Mouse (Mus musculus) forebrain, embryonic 10.5 days (tissue): ENCODE measurements around the gene Mtmr2. TPM values are rescaled to one million over a fixed set of nuclear protein-coding genes. Genes with fewer than 3 reads are reported as not detected.
"Not testable (repeated sequence)": the region's sequence is repeated elsewhere in the genome, so short reads cannot be mapped to it uniquely, and the experiment has no call there.

ENCODE experiments used
- DNase-seq: peaks from one replicate; pipeline ENCODE4 v3.0.0-alpha.2; 2017; ENCODE audit warnings: low spot score; ENCODE audit errors: extremely low spot score
- H3K27ac ChIP-seq: fragments of 300-500 bp; sonication (generic); 2 replicates; pipeline ENCODE4 v1.5.1; 2016; ENCODE audit warnings: mild to moderate bottlenecking
- H3K27me3 ChIP-seq: fragments of 300-500 bp; sonication (generic); 2 replicates; pipeline ENCODE4 v1.6.1; 2016; ENCODE audit warnings: mild to moderate bottlenecking; ENCODE audit not compliant: poor library complexity, severe bottlenecking
- H3K36me3 ChIP-seq: fragments of 300-500 bp; sonication (generic); replicated peaks from 2 replicates; pipeline ENCODE4 v1.6.1; 2016; ENCODE audit warnings: mild to moderate bottlenecking, moderate library complexity
- H3K4me1 ChIP-seq: fragments of 300-500 bp; sonication (generic); 2 replicates; pipeline ENCODE4 v1.6.1; 2016
- H3K4me3 ChIP-seq: fragments of 300-500 bp; sonication (generic); 2 replicates; pipeline ENCODE4 v1.5.1; 2016; ENCODE audit warnings: mild to moderate bottlenecking, moderate library complexity
- H3K9me3 ChIP-seq: fragments of 300-500 bp; sonication (generic); 2 replicates; pipeline ENCODE4 v1.6.1; 2016; ENCODE audit warnings: mild to moderate bottlenecking, moderate library complexity
- WGBS: fragments of 180-500 bp; shearing (Covaris S2); methylation state at CpG from one replicate; pipeline ENCODE4 v1.1.7; 2016; 5-methylcytosine and 5-hydroxymethylcytosine counted together
- polyA plus RNA-seq: library from polyadenylated mRNA; unstranded; fragments of >200 nt; fragmentation: Nextera tagmentation; extraction: Ambion mirVana; gene quantifications from 2 replicates; pipeline ENCODE4 v1.2.1, GENCODE M21; 2016

Gene Mtmr2
- polyA plus RNA-seq, 1 experiment from 2014 or later = 77.7 TPM

- Histone ChIP-seq H3K9me3 (peaks cover 12% of the 10 kb centered on the region), H3K27me3 (no peaks in the 10 kb centered on the region), H3K4me3 (no peak overlapping the region), H3K27ac (no peak overlapping the region), H3K36me3 (peaks cover 16% of the 10 kb centered on the region), H3K4me1 (peaks cover 19% of the 10 kb centered on the region)
- DNase-seq = no peak
- WGBS = 95% methylated on average over 4 of the region's 4 CpGs
Measured at GRCm38 (mm10) chr9:13752543-13752942, 4.3 kb downstream of the Mtmr2 start.

- Histone ChIP-seq H3K4me3 (no peak overlapping the region), H3K9me3 (peaks cover 8% of the 10 kb centered on the region; the same call in 1 of the 2 replicates), H3K4me1 (no peaks in the 10 kb centered on the region), H3K36me3 (peaks cover 17% of the 10 kb centered on the region), H3K27me3 (no peaks in the 10 kb centered on the region), H3K27ac (no peak overlapping the region)
- WGBS = 92% methylated on average over 3 of the region's 3 CpGs
- no peak for DNase-seq
Measured at GRCm38 (mm10) chr9:13760430-13760829, 12.2 kb downstream of the Mtmr2 start.

GRCm38 (mm10) chr9:13765624-13766023 is 17.4 kb downstream of the Mtmr2 start:
- H3K4me3 ChIP-seq = no peak overlapping the region
- H3K9me3 ChIP-seq = no peaks in the 10 kb centered on the region

GRCm38 (mm10) chr9:13766570-13766969 is 18.4 kb downstream of the Mtmr2 start:
- no peaks in the 10 kb centered on the region for H3K4me1 ChIP-seq
- H3K27ac ChIP-seq = no peak overlapping the region
- H3K9me3 ChIP-seq = no peaks in the 10 kb centered on the region
- H3K27me3 ChIP-seq = no peaks in the 10 kb centered on the region
- peaks cover 2% of the 10 kb centered on the region; the same call in 1 of the 2 replicates for H3K36me3 ChIP-seq
- no peak overlapping the region for H3K4me3 ChIP-seq
- DNase-seq = no peak
- 95% methylated on average over 7 of the region's 7 CpGs for WGBS

More at GRCm38 (mm10) chr9:13765624-13766023, 17.4 kb downstream of the Mtmr2 start:
- no peak for DNase-seq
- no peaks in the 10 kb centered on the region for H3K27me3 ChIP-seq
- H3K4me1 ChIP-seq = no peaks in the 10 kb centered on the region
- no peak overlapping the region for H3K27ac ChIP-seq
- 96% methylated on average over 2 of the region's 2 CpGs for whole genome bisulfite sequencing
- H3K36me3 ChIP-seq = peaks cover 2% of the 10 kb centered on the region; the same call in 1 of the 2 replicates

- Histone ChIP-seq H3K36me3 (peaks cover 5% of the 10 kb centered on the region; the same call in 1 of the 2 replicates), H3K27ac (no peak overlapping the region), H3K4me1 (no peaks in the 10 kb centered on the region), H3K4me3 (no peak overlapping the region), H3K27me3 (no peaks in the 10 kb centered on the region), H3K9me3 (no peaks in the 10 kb centered on the region)
- WGBS = 88% methylated on average over 1 of the region's 1 CpGs
- no peak for DNase-seq
Measured at GRCm38 (mm10) chr9:13774732-13775131, 26.5 kb downstream of the Mtmr2 start.

GRCm38 (mm10) chr9:13781985-13782384 is 33.8 kb downstream of the Mtmr2 start:
- Histone ChIP-seq H3K36me3 (peaks cover 45% of the 10 kb centered on the region), H3K27ac (no peak overlapping the region), H3K27me3 (no peaks in the 10 kb centered on the region), H3K4me1 (no peaks in the 10 kb centered on the region), H3K4me3 (no peak overlapping the region), H3K9me3 (no peaks in the 10 kb centered on the region)
- 91% methylated on average over 1 of the region's 1 CpGs for WGBS
- DNase-seq = no peak

- DNase-seq = not testable (repeated sequence)
Measured at GRCm38 (mm10) chr9:13790864-13791263, 42.7 kb downstream of the Mtmr2 start.

GRCm38 (mm10) chr9:13794302-13794701 is 46.1 kb downstream of the Mtmr2 start:
- no peaks in the 10 kb centered on the region for H3K9me3 ChIP-seq
- no peak for DNase-seq
- WGBS = 69% methylated on average over 1 of the region's 1 CpGs
- no peak overlapping the region for H3K27ac ChIP-seq
- no peak overlapping the region for H3K4me3 ChIP-seq
- H3K27me3 ChIP-seq = no peaks in the 10 kb centered on the region
- H3K4me1 ChIP-seq = no peaks in the 10 kb centered on the region
- peaks cover 79% of the 10 kb centered on the region for H3K36me3 ChIP-seq

More at GRCm38 (mm10) chr9:13790864-13791263, 42.7 kb downstream of the Mtmr2 start:
- not testable (repeated sequence) for H3K27me3 ChIP-seq, H3K9me3 ChIP-seq, H3K4me1 ChIP-seq, H3K4me3 ChIP-seq, H3K27ac ChIP-seq
- peaks cover 80% of the 10 kb centered on the region for H3K36me3 ChIP-seq
- 95% methylated on average over 8 of the region's 8 CpGs for WGBS

GRCm38 (mm10) chr9:13794756-13795155 is 46.5 kb downstream of the Mtmr2 start:
- H3K36me3 ChIP-seq = peaks cover 79% of the 10 kb centered on the region
- no peak overlapping the region for H3K4me3 ChIP-seq
- H3K9me3 ChIP-seq = no peaks in the 10 kb centered on the region
- WGBS = 86% methylated on average over 2 of the region's 2 CpGs
- H3K27ac ChIP-seq = no peak overlapping the region
- H3K27me3 ChIP-seq = no peaks in the 10 kb centered on the region
- DNase-seq = no peak
- H3K4me1 ChIP-seq = no peaks in the 10 kb centered on the region

- no peaks in the 10 kb centered on the region for H3K27me3 ChIP-seq
- no peak for DNase-seq
- H3K4me3 ChIP-seq = no peak overlapping the region
- peaks cover 91% of the 10 kb centered on the region for H3K36me3 ChIP-seq
- no peaks in the 10 kb centered on the region for H3K9me3 ChIP-seq
- H3K4me1 ChIP-seq = no peaks in the 10 kb centered on the region
- H3K27ac ChIP-seq = no peak overlapping the region
- whole genome bisulfite sequencing = 83% methylated on average over 1 of the region's 1 CpGs
Measured at GRCm38 (mm10) chr9:13804480-13804879, 56.3 kb downstream of the Mtmr2 start.

GRCm38 (mm10) chr9:13806854-13807253 is 58.6 kb downstream of the Mtmr2 start:
- peaks cover 96% of the 10 kb centered on the region for H3K36me3 ChIP-seq

GRCm38 (mm10) chr9:13807657-13808056 is 59.4 kb downstream of the Mtmr2 start:
- no peaks in the 10 kb centered on the region for H3K27me3 ChIP-seq
- H3K9me3 ChIP-seq = no peaks in the 10 kb centered on the region
- WGBS = 93% methylated on average over 5 of the region's 5 CpGs
- H3K36me3 ChIP-seq = peaks cover 96% of the 10 kb centered on the region
- no peaks in the 10 kb centered on the region for H3K4me1 ChIP-seq
- DNase-seq = no peak
- H3K27ac ChIP-seq = no peak overlapping the region
- H3K4me3 ChIP-seq = no peak overlapping the region

More at GRCm38 (mm10) chr9:13806854-13807253, 58.6 kb downstream of the Mtmr2 start:
- no peak for DNase-seq
- H3K27me3 ChIP-seq = no peaks in the 10 kb centered on the region
- no peak overlapping the region for H3K27ac ChIP-seq
- no peaks in the 10 kb centered on the region for H3K4me1 ChIP-seq
- no peaks in the 10 kb centered on the region for H3K9me3 ChIP-seq
- 97% methylated on average over 7 of the region's 7 CpGs for WGBS
- no peak overlapping the region for H3K4me3 ChIP-seq

GRCm38 (mm10) chr9:13809937-13810336 is 61.7 kb downstream of the Mtmr2 start:
- Histone ChIP-seq H3K27me3 (no peaks in the 10 kb centered on the region), H3K4me3 (no peak overlapping the region), H3K27ac (no peak overlapping the region), H3K4me1 (no peaks in the 10 kb centered on the region), H3K36me3 (peaks cover 96% of the 10 kb centered on the region), H3K9me3 (no peaks in the 10 kb centered on the region)
- no peak for DNase-seq

GRCm38 (mm10) chr9:13818369-13818768 is 70.2 kb downstream of the Mtmr2 start:
- Histone ChIP-seq H3K4me3 (no peak overlapping the region), H3K4me1 (0 out of 2 replicates have a peak, but pooled peaks cover 4% of the 10 kb centered on the region), H3K27me3 (no peaks in the 10 kb centered on the region), H3K27ac (no peak overlapping the region), H3K9me3 (no peaks in the 10 kb centered on the region), H3K36me3 (peaks cover 99% of the 10 kb centered on the region)
- WGBS = 88% methylated on average over 9 of the region's 9 CpGs
- no peak for DNase-seq
